Mouse (Mus musculus): ENCODE measurements around the gene Prm1.
"Not testable (repeated sequence)": the region's sequence is repeated elsewhere in the genome, so short reads cannot be mapped to it uniquely, and the experiment has no call there.

The Prm1 gene

GRCm38 (mm10) chr16:10824536-10824935 is 18.9 kb upstream of the Prm1 start:
- DNase-seq (ENCODE audit: low spot score in 2 of 2): no peak

DNA sequence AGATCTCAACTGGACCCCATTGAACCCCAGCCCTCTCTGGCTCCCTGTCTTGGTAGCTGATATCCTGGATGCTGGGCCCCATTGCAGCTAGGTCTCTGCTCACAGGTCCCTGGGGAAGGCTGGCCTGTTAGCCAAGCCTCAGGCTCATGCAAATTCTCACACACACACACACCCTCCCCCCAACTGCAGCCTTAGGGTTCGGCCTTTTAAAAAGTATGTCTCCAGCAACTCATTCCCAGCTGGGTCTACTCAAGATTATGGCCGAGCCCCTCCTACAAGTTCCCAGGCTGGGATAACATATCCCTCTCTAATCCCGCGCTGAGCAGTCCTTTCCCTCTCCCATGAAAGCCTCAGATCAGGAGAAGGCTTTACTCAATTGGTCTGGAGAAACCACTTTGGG is 15.7 kb upstream of the Prm1 start:
- DNase-seq (ENCODE audit: low spot score in 2 of 2): no peak

- no peak for DNase-seq (ENCODE audit: low spot score in 2 of 2)
Measured at GRCm38 (mm10) chr16:10819966-10820365, 14.3 kb upstream of the Prm1 start.

- no peak for DNase-seq (ENCODE audit: low spot score in 2 of 2)
Measured at GRCm38 (mm10) chr16:10818579-10819135, 13.0 kb upstream of the Prm1 start.

DNA sequence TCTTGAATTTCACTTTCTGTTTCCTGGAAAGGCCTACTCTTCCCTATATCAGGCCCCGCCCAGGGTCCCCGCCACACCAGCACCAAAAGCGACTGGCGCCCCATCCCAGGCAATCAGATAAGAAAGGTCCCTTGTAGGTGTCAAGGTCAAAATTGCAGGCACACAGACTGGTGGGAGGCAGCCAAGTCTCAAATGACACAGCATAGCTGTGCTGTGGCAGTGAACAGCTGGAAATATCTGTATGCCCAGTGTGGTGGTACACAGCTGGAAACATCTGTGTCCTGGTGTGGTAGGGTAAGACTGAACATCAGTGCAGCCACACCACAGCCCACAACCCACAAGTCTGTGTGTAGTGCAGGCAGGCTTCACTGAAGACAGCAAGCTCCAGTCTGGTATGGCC is 9.2 kb upstream of the Prm1 start:
- DNase-seq (ENCODE audit: low spot score in 2 of 2): no peak

DNA sequence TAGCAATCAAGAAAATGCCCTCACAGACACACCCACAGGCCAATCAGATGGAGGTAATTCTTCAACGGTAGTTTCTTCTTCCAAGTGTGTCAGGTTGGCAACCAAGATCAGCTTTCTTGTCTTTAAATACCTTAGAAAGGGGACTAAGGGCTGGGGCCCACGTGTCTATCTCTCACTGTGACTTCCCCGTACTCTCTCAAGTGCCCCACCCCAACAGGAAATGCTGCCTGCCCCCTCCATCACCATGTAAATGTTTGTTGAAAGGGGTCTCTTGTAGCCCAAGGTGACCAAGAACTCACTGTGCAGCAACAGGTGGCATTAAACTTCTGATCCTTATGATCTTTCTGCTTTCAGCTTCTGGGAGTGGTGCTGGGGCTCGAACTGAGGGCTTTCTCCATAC is 8.1 kb upstream of the Prm1 start:
- DNase-seq (ENCODE audit: low spot score in 2 of 2): no peak

GRCm38 (mm10) chr16:10812865-10813371 is 7.3 kb upstream of the Prm1 start, which contains the start of gene Gm11172:
Gene Gm11172, plus strand, starts transcription at chr16:10812915.
- DNase-seq (ENCODE audit: low spot score in 2 of 2): no peak

- DNase-seq (ENCODE audit: low spot score in 2 of 2): no peak
Measured at GRCm38 (mm10) chr16:10810376-10810775, 4.7 kb upstream of the Prm1 start.

DNA sequence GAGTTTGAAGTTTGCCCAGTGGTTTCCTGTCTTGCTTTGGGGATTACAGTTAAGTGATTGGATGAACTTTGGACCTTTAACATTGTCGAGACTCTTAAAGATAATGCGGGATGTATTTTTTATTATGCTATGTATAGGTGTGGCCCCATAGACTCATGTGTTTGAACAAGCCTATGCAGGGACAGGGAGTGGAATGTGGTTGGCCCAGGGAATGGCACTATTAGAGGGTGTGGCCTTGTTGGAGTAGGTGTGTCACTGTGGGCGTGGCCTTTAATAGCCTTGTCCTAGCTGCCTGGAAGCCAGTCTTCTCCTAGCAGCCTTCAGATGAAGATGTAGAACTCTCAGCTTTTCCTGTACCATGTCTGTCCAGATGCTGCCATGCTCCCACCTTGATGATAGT is 3.2 kb downstream of the Prm1 start:
- DNase-seq (ENCODE audit: low spot score in 2 of 2): not testable (repeated sequence)

- DNase-seq (ENCODE audit: low spot score in 2 of 2): no peak
Measured at GRCm38 (mm10) chr16:10796034-10796433, 9.6 kb downstream of the Prm1 start, which contains the start of gene Prm2. Gene Prm2, minus strand, starts transcription at chr16:10796134.

DNA sequence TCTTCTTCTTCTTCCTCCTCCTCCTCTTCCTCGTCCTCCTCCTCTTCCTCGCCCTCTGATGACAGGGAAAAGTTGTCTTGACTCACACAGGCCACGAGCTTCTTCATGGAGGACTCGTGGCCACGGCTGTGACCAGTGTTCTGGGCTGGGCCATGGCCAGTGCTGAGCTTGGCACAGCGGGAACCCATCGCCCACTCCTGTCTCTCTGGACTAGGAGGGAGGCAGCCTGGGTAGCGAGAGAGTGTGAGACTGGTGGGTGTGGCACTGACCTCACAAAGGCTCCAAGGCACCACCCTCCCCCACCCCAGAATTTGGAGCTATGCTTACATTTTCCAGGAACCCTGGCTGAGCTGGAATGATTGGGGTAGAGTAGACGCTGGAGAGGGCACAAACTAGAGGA is 14.9 kb downstream of the Prm1 start, which contains the start of gene Prm3:
Prm3 (minus strand) TSS at position 213 of the 400 bp plus-strand sequence.
- DNase-seq (ENCODE audit: low spot score in 2 of 2): no peak

GRCm38 (mm10) chr16:10788866-10789265 is 16.8 kb downstream of the Prm1 start:
- DNase-seq (ENCODE audit: low spot score in 2 of 2): no peak

DNA sequence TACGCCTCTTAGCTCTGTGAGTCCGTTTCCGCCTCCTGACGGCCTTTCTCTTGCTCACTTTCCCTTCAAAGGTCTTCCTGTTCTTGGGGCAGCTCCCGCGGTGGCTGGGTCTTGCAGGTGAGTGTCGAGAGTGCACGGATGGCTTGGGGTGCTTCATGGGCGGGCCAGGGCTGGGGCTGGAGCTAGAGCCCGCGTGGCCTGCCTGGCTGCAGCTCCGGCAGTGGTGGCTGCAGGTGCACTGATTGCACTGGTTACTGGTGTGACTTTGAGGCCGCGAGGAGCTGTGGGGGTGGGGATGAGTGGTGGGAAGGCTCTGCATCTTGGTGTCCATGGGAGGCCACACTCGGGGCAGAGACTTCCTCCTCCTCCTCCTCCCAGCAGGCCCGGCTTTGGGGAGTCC is 17.4 kb downstream of the Prm1 start, which contains the start of gene Tnp2:
Tnp2 (minus strand) TSS at position 390 of the 400 bp plus-strand sequence.
- DNase-seq (ENCODE audit: low spot score in 2 of 2): no peak

DNA sequence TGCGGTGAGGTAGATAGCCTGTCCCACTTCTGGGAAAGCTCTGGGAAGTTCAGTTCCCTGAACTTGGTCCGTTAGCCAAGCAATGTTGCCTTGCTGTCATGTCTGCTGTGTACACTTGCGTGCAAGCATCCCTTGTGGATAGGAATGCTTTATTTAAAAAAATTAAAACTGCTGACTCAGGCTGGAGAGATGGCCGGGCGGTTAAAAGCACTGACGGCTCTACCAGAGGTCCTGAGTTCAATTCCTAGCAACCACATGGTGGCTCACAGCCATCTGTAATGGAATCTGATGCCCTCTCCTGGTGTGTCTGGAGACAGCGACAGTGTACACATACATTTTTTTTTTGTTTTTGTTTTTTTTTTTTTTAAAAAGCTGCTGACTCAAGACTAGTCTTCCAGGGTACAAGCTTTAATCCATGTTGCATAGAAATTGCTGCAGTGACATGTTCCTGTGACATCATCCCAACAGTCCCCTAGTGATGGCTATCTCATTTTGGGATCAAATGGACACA is 18.0 kb downstream of the Prm1 start:
- no peak for DNase-seq (ENCODE audit: low spot score in 2 of 2)

DNA sequence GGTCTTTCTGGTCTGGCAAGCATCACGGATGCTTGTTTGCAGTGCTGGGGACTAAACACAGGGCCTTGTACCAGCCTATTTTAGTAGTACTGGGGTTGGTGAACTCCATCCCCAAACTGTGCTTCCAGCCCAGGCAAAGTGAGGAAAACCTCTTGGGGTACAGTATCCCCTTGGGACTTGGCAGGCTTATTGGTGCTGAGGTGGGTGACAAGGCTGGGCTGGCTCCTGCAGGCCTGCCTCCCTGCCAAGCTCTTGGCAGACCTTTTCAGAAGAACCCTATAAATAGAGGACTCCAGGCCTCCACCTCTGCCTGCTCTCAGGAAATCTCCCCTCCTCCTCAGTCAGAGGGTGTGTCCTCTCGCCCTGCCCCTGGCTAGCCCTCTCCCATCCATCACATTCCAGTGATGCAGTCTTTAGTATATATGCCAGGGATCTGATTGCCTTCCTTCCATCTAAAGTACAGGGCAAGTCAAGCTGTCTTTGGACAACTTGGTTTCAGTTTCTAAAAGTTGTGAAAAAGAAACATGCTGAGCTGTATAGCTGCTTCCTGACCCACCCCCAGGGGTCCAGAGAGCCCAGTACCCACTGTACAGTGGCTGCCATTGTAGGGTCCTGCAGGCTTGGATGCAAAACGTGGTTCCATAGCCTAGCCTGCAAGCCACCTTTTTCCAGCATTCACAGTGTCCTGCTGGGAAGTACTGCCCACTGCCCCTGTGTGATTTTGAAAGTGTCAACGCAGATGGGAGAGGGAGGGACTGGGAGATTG is 18.7 kb downstream of the Prm1 start:
- DNase-seq (ENCODE audit: low spot score in 2 of 2): no peak

- peak; percentile 64 to 69 for DNase-seq (ENCODE audit: low spot score in 2 of 2)
Measured at GRCm38 (mm10) chr16:10786288-10786687, 19.4 kb downstream of the Prm1 start.

DNA sequence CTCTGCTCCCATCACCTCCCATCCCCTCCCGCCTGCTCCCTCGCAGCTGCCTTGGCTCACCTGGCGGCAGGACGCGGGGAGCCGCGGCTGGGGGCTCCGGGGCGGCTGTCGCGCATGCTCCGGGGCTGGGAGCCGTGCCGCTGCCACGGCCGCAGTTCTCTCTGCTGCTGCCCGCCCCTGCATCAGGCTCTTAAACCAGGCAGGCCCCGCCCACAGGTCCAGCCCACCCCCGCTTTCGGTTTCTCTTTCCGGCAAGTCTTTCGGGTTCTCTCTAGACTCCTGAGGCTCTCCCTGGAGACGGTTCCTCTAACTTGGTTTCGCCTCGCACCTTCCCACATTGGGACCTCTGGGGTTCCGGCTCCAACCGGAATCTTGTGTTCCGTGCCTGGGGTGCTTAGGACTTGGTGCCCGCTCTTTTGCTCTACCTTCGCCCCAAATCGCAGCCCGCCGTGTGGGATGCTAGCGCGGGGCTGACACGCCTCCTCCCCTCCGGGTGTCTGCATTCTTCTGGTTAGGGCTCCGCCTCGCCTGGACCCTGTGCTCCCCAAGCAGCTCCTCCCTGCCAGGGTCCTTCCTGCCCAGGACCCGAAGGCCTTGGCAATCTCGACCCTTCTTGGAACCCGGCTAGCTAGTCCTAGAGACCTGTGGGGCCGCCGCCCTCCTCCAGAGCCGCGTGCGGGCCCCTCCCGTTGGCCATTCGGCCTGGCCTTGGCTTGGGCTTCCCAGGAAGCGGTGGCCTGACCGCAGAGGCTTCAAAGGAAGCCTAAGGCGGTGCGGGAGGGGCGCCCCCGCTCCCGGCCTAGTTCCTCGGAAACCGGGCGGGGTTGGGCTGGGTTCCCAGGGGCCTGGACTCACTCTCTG is 20.0 kb downstream of the Prm1 start, which contains the start of gene Socs1:
Socs1 (minus strand) TSS at position 166 of the 861 bp plus-strand sequence.
- peak; percentile 42 to 71 for DNase-seq (ENCODE audit: low spot score in 2 of 2)

DNA sequence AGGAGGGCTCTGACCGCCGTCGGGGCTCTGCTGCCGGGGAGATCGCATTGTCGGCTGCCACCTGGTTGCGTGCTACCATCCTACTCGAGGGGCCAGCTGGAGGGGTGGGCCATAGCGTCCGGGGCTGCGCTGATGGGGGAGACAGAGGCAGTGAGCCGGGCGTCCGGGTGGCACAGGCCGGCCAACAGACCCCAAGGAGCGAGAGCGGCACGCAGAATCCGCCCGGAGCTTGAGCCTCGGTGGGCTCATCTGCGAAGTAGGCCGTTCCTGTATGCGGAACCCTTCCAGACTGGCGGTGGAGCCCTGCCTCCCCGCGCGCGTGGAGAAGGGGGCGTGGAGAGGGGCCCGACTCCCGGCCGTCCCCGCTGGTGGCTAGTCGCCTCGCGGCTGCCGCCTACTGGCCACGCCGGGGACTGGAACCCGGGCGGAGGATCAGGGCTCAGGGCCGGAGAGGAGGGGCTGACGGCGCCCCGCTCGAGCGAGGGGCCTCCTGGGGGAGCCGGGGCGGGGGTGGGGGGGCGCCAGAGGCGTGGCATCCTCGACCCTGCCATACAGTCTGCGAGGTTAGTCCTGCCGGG is 20.8 kb downstream of the Prm1 start:
- DNase-seq (ENCODE audit: low spot score in 2 of 2): peak; percentile 77 to 78

DNA sequence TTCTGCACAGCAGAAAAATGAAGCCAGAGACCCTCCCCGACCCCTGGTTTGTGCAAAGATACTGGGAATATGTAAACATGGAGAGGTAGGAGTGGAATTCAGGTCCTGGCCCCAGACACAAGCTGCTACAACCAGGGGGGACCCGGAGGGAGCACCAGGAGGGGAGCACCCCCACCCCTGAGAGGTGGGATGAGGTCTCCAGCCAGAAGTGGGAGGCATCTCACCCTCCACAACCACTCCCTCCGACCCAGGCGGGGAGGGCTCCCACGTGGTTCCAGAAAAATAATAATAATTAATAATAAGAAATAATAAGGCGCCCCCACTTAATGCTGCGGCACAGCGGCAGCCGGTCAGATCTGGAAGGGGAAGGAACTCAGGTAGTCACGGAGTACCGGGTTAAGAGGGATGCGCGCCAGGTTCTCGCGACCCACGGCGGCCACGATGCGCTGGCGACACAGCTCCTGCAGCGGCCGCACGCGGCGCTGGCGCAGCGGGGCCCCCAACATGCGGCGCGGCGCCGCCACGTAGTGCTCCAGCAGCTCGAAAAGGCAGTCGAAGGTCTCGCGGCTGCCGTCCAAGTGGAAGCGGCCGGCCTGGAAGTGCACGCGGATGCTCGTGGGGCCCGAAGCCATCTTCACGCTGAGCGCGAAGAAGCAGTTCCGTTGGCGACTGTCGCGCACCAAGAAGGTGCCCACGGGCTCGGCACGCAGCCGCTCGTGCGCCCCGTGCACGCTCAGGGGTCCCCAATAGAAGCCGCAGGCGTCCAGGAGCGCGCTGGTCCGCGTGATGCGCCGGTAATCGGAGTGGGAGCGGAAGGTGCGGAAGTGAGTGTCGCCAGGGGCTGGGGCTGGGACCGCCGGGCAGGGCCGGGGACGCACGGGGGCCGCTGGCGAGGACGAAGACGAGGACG is 21.5 kb downstream of the Prm1 start:
- DNase-seq (ENCODE audit: low spot score in 2 of 2): peak in 1 of 2 experiments; percentile 11

DNA sequence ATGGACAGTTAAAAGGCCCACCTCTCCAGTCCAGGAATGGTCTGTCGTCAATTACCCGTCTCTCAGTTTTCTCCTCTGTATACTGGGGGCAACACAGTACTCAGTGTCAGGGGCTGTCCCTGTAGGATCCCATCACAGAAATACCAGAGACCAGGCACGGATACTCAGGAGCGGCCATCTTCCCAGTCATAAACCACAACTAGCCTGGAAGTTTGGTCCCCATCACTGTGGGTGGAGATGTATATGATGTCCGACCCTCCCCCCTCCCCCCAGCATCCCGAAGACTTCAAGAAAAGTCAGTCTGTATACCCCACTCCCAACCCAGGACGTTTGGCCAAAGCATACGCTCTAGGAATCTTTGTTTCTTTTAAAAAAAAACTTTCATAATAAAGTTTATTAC is 22.2 kb downstream of the Prm1 start:
- DNase-seq (ENCODE audit: low spot score in 2 of 2): no peak

DNA sequence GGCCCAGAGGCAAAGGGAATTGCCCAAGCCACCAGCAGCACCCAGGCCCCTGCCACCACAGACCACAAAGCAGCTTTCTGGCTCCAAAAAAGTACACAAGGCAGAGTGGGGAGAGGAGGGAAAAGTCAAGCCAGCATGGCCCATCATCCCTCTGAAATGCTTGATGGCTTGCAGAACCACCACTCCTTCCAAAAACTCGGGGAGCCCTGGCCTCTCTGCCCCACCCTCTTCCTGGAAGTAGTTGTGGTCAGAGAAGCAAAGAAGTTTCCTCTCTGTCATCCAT is 22.5 kb downstream of the Prm1 start:
- no peak for DNase-seq (ENCODE audit: low spot score in 2 of 2)
